In genomic region chr16:26102856-26103255, GRCm38 (mm10) we compare ENCODE assay signal across 30 mouse cellular contexts. TPM values are rescaled to one million over a fixed set of nuclear protein-coding genes. Genes with fewer than 3 reads are reported as not detected.
DNase-seq lines count a peak whose midpoint lies in the region; ATAC-seq and TF ChIP-seq lines count a peak whose summit lies in the region.
"Had no signal": no experiment of that assay in that cellular context is flagged by ENCODE, and none has a peak within 500 bp of the region (broad histone marks: within the 10 kb centered on the region; RNA-seq: fewer than 3 reads in every experiment).

No protein-coding gene starts in this region.

- no peak for TF ChIP-seq POLR2A in kidney, adult 2 months (IDR thresholded peaks at IDR 0.05; ENCODE audit: low read depth, low read length)

- peak overlapping the region; percentile 48 for H3K4me2 ChIP-seq in heart, embryonic 12.5 days
- H3K4me2 ChIP-seq in embryonic facial prominence, embryonic 14.5 days (ENCODE audit: low read depth, low read length) = peak overlapping the region; percentile 90
- H3K4me2 ChIP-seq in stomach, embryonic 15.5 days = peak overlapping the region; percentile 85
- no peak overlapping the region for H3K4me2 ChIP-seq in neural tube, embryonic 15.5 days
- H3K4me2 ChIP-seq: forebrain, embryonic 12.5 days; hindbrain, embryonic 13.5 days; liver, embryonic 11.5 days; midbrain, embryonic 12.5 days had no signal

- no peaks in the 10 kb centered on the region for H3K9me3 ChIP-seq in heart, embryonic 12.5 days (replicated peaks)
- H3K9me3 ChIP-seq in embryonic facial prominence, embryonic 14.5 days (ENCODE audit: control insufficient read depth, low read length) = no peaks in the 10 kb centered on the region
- H3K9me3 ChIP-seq in stomach, embryonic 15.5 days = no peaks in the 10 kb centered on the region
- H3K9me3 ChIP-seq in neural tube, embryonic 15.5 days (replicated peaks) = no peaks in the 10 kb centered on the region
- H3K9me3 ChIP-seq: forebrain, embryonic 12.5 days; heart, embryonic 15.5 days; hindbrain, embryonic 13.5 days; limb, embryonic 13.5 days; midbrain, embryonic 12.5 days; neural tube, embryonic 13.5 days had no signal

- WGBS in heart, embryonic 12.5 days = 59% methylated on average over 2 of the region's 2 CpGs
- 59% methylated on average over 2 of the region's 2 CpGs for WGBS in kidney, adult 2 months
- WGBS in embryonic facial prominence, embryonic 14.5 days = 73% methylated on average over 2 of the region's 2 CpGs
- 74% methylated on average over 2 of the region's 2 CpGs for WGBS in stomach, embryonic 15.5 days
- 92% methylated on average over 2 of the region's 2 CpGs for WGBS in neural tube, embryonic 15.5 days

- H3K27me3 ChIP-seq in heart, embryonic 12.5 days (replicated peaks) = no peaks in the 10 kb centered on the region
- H3K27me3 ChIP-seq in kidney, adult 2 months (replicated peaks; ENCODE audit: control insufficient read depth, insufficient read depth, low read length) = no peaks in the 10 kb centered on the region
- H3K27me3 ChIP-seq in embryonic facial prominence, embryonic 14.5 days (replicated peaks; ENCODE audit: control insufficient read depth, insufficient read depth, low read length) = no peaks in the 10 kb centered on the region
- no peaks in the 10 kb centered on the region for H3K27me3 ChIP-seq in stomach, embryonic 15.5 days (replicated peaks)
- peaks cover 14% of the 10 kb centered on the region for H3K27me3 ChIP-seq in neural tube, embryonic 15.5 days (replicated peaks)
- H3K27me3 ChIP-seq: heart, embryonic 15.5 days; limb, embryonic 13.5 days had no signal

- peaks cover 2% of the 10 kb centered on the region; the same call in 1 of the 2 replicates for H3K36me3 ChIP-seq in heart, embryonic 12.5 days
- H3K36me3 ChIP-seq in kidney, adult 2 months (ENCODE audit: control insufficient read depth, insufficient read depth, low read length) = peaks cover 1% of the 10 kb centered on the region; the same call in 1 of the 2 replicates
- no peaks in the 10 kb centered on the region for H3K36me3 ChIP-seq in embryonic facial prominence, embryonic 14.5 days (ENCODE audit: control insufficient read depth, insufficient read depth, low read length)
- 0 out of 2 replicates have a peak, but pooled peaks cover 4% of the 10 kb centered on the region for H3K36me3 ChIP-seq in stomach, embryonic 15.5 days
- H3K36me3 ChIP-seq in neural tube, embryonic 15.5 days = no peaks in the 10 kb centered on the region
- H3K36me3 ChIP-seq: forebrain, embryonic 12.5 days; heart, embryonic 15.5 days; hindbrain, embryonic 13.5 days; limb, embryonic 13.5 days; midbrain, embryonic 12.5 days; neural tube, embryonic 13.5 days had no signal

- peaks cover 44% of the 10 kb centered on the region for H3K4me1 ChIP-seq in heart, embryonic 12.5 days (replicated peaks)
- peaks cover 31% of the 10 kb centered on the region; the same call in 1 of the 2 replicates for H3K4me1 ChIP-seq in kidney, adult 2 months (ENCODE audit: control insufficient read depth, insufficient read depth, low read length)
- peaks cover 19% of the 10 kb centered on the region; the same call in 1 of the 2 replicates for H3K4me1 ChIP-seq in embryonic facial prominence, embryonic 14.5 days (ENCODE audit: control insufficient read depth, insufficient read depth, low read length)
- H3K4me1 ChIP-seq in stomach, embryonic 15.5 days = peaks cover 10% of the 10 kb centered on the region
- H3K4me1 ChIP-seq in neural tube, embryonic 15.5 days = peaks cover 32% of the 10 kb centered on the region

- no peak for DNase-seq in heart, adult 9 months (ENCODE audit: low spot score in 2 of 2)
- peak; percentile 44 for DNase-seq in kidney, adult 2 months
- no peak for DNase-seq in kidney, postnatal 10 days
- DNase-seq in embryonic facial prominence, embryonic 14.5 days (ENCODE audit: low spot score) = no peak
- no peak for DNase-seq in urinary bladder, postnatal 14 days (ENCODE audit: low spot score)
- DNase-seq: adrenal gland, postnatal 25 days; cerebellum, adult 18-20 months; cerebellum, postnatal 14 days; forebrain, postnatal 0 days; gastrocnemius, postnatal 14 days; heart, postnatal 4 days; kidney, adult 8-10 months; lung, postnatal 36 days; retina, postnatal 1 day; right cerebral cortex, postnatal 25 days; thymus, postnatal 4 days had no signal

- no peak overlapping the region for H3K27ac ChIP-seq in heart, embryonic 12.5 days (ENCODE audit: poor library complexity, severe bottlenecking)
- peak overlapping the region; percentile 92 for H3K27ac ChIP-seq in kidney, adult 2 months (ENCODE audit: insufficient read depth, low read depth, low read length)
- no peak overlapping the region for H3K27ac ChIP-seq in embryonic facial prominence, embryonic 14.5 days (replicated peaks; ENCODE audit: low read depth, low read length)
- H3K27ac ChIP-seq in stomach, embryonic 15.5 days = no peak overlapping the region
- no peak overlapping the region for H3K27ac ChIP-seq in neural tube, embryonic 15.5 days (replicated peaks)
- H3K27ac ChIP-seq: forebrain, embryonic 12.5 days; heart, embryonic 15.5 days; hindbrain, embryonic 13.5 days; layer of hippocampus, adult 2 months; left cerebral cortex, adult 2 months; limb, embryonic 13.5 days; midbrain, embryonic 12.5 days; neural tube, embryonic 13.5 days had no signal

- no peak for ATAC-seq in heart, embryonic 12.5 days (ENCODE audit: insufficient number of reproducible peaks, low FRiP score)
- no peak for ATAC-seq in embryonic facial prominence, embryonic 14.5 days (ENCODE audit: low read depth)
- no peak for ATAC-seq in stomach, embryonic 15.5 days (ENCODE audit: insufficient read depth, low FRiP score, low read depth)
- ATAC-seq in neural tube, embryonic 15.5 days (ENCODE audit: low FRiP score) = no peak
- ATAC-seq: CD4-positive, CD25-positive, alpha-beta regulatory T cell, adult 4 months; forebrain, postnatal 0 days had no signal

- TF ChIP-seq CTCF in kidney, adult 2 months (conservative IDR thresholded peaks at IDR 0.05; ENCODE audit: insufficient read depth, insufficient read length, low read depth, low read length) = no peak

- H3K9ac ChIP-seq in heart, embryonic 12.5 days = no peak overlapping the region
- H3K9ac ChIP-seq in embryonic facial prominence, embryonic 14.5 days (ENCODE audit: low read depth, low read length) = no peak overlapping the region
- no peak overlapping the region for H3K9ac ChIP-seq in stomach, embryonic 15.5 days
- no peak overlapping the region for H3K9ac ChIP-seq in neural tube, embryonic 15.5 days (replicated peaks)
- H3K9ac ChIP-seq: forebrain, embryonic 12.5 days; forebrain, postnatal 0 days; heart, embryonic 15.5 days; hindbrain, embryonic 13.5 days; limb, embryonic 13.5 days; midbrain, embryonic 12.5 days; neural tube, embryonic 13.5 days had no signal

- no peak overlapping the region for H3K4me3 ChIP-seq in heart, embryonic 12.5 days
- peak overlapping the region; percentile 40; the same call in 1 of the 2 replicates for H3K4me3 ChIP-seq in kidney, adult 2 months (ENCODE audit: insufficient read depth, low read depth, low read length)
- no peak overlapping the region for H3K4me3 ChIP-seq in embryonic facial prominence, embryonic 14.5 days (ENCODE audit: low read depth, low read length)
- no peak overlapping the region for H3K4me3 ChIP-seq in stomach, embryonic 15.5 days (replicated peaks)
- no peak overlapping the region for H3K4me3 ChIP-seq in neural tube, embryonic 15.5 days (replicated peaks)
- H3K4me3 ChIP-seq: erythroblast, embryonic 14.5 days; forebrain, embryonic 12.5 days; heart, embryonic 15.5 days; hindbrain, embryonic 13.5 days; layer of hippocampus, adult 2 months; left cerebral cortex, adult 2 months; midbrain, embryonic 12.5 days; neural tube, embryonic 13.5 days had no signal

RNA-seq across cellular contexts. Expression of gene P3h2, which starts 2.7 kb away (rescaled TPM):
- polyA plus RNA-seq in heart, embryonic 12.5 days (2016; fragmentation: Nextera tagmentation; extraction: Ambion mirVana) = 16.5 and 17.7 TPM in 2 replicates
- 54.0 and 60.1 TPM in 2 replicates for polyA plus RNA-seq in kidney, adult 2 months (2012; rRNA removed)
- polyA plus RNA-seq in embryonic facial prominence, embryonic 14.5 days (2014; fragmentation: Nextera tagmentation; extraction: Ambion mirVana) = 9.8 and 10.3 TPM in 2 replicates
- 4.9 and 5.5 TPM in 2 replicates for polyA plus RNA-seq in stomach, embryonic 15.5 days (2015; fragmentation: Nextera tagmentation; extraction: Ambion mirVana)
- polyA plus RNA-seq in neural tube, embryonic 15.5 days (2015; fragmentation: Nextera tagmentation; extraction: Ambion mirVana) = 1.4 and 1.9 TPM in 2 replicates
- polyA plus RNA-seq: CD4-positive, CD25-positive, alpha-beta regulatory T cell, adult 4 months; erythroblast, embryonic 14.5 days had no signal
